Mouse (Mus musculus): ENCODE data around the gene Gm31571.
"Not testable (repeated sequence)": the region's sequence is repeated elsewhere in the genome, so short reads cannot be mapped to it uniquely, and the experiment has no call there.

Gene Gm31571

DNA sequence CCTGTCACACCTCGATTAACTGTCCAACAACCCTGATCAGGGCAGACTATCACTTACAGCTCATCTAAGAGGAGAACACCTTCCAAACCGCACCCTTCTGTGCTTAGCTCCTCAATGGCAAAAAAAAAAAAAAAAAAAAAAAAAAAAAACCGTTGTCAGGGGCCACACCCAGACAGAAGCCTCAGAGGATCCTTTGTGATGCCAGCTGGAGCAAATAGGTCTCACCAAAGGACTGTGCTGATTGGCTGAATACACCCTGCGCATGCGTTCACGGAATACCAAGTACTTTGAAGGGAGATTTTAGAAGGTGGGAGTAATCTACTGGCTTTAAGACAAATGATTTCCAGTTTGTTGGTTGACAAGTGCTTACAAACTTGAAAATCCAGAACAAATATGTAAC, at the start of gene Gm31571:
Gene Gm31571 (minus strand): TSS at position 101 of the 400 bp plus-strand sequence.
- not testable (repeated sequence) for DNase-seq (ENCODE audit: low spot score)
